ENCODE assay signal across 8 mouse cellular contexts in genomic region chr2:164967761-164968440, GRCm38 (mm10). TPM values are rescaled to one million over a fixed set of nuclear protein-coding genes. Genes with fewer than 3 reads are reported as not detected.
DNase-seq lines count a peak whose midpoint lies in the region; ATAC-seq and TF ChIP-seq lines count a peak whose summit lies in the region.

No protein-coding gene starts in this region.

- TF ChIP-seq POLR2A in ES-Bruce4 (IDR thresholded peaks at IDR 0.05; ENCODE audit: insufficient read depth, low read length): no peak

- peak overlapping the region; percentile 37 for H3K4me3 ChIP-seq in ES-Bruce4 (ENCODE audit: low read depth, low read length)
- H3K4me3 ChIP-seq in neural tube, embryonic 14.5 days (ENCODE audit: low read depth, low read length): peak overlapping the region; percentile 52

- intact Hi-C loops in left cerebral cortex, postnatal 10 days (cut with DNase I): loop anchor here (5.0 to 10.0 kb wide), 2 partner anchors 64 to 307 kb away; partner anchors contain the start of gene Ncoa5

- 1% methylated on average over 55 of the region's 65 CpGs for WGBS in neural tube, embryonic 14.5 days

- H3K4me2 ChIP-seq in neural tube, embryonic 14.5 days (ENCODE audit: low read depth, low read length): peak overlapping the region; percentile 72

- peaks cover 25% of the 10 kb centered on the region for H3K27me3 ChIP-seq in ES-Bruce4 (ENCODE audit: control insufficient read depth, insufficient read depth, low read length, poor library complexity, severe bottlenecking)
- peaks cover 21% of the 10 kb centered on the region for H3K27me3 ChIP-seq in neural tube, embryonic 14.5 days (ENCODE audit: control insufficient read depth, insufficient read depth, low read length)

- H3K9ac ChIP-seq in ES-Bruce4 (ENCODE audit: low read depth, poor library complexity, severe bottlenecking): 0 out of 2 replicates have a peak overlapping the region, but pooled peaks have one; percentile 4
- peak overlapping the region; percentile 69 for H3K9ac ChIP-seq in neural tube, embryonic 14.5 days (replicated peaks; ENCODE audit: low read depth, low read length)

- no peak for TF ChIP-seq EP300 in ES-Bruce4 (IDR thresholded peaks at IDR 0.05; ENCODE audit: insufficient read depth, low read depth, low read length)

- no peak overlapping the region for H3K27ac ChIP-seq in ES-Bruce4 (ENCODE audit: insufficient read depth, low read length)
- H3K27ac ChIP-seq in neural tube, embryonic 14.5 days (ENCODE audit: low read depth, low read length): peak overlapping the region; percentile 83

- H3K36me3 ChIP-seq in ES-Bruce4 (ENCODE audit: control insufficient read depth, insufficient read depth, low read length, poor library complexity, severe bottlenecking): no peaks in the 10 kb centered on the region
- no peaks in the 10 kb centered on the region for H3K36me3 ChIP-seq in neural tube, embryonic 14.5 days (ENCODE audit: control insufficient read depth, insufficient read depth, low read length)

- no peaks in the 10 kb centered on the region for H3K4me1 ChIP-seq in ES-Bruce4 (ENCODE audit: control insufficient read depth, insufficient read depth, low read length)
- peaks cover 41% of the 10 kb centered on the region for H3K4me1 ChIP-seq in neural tube, embryonic 14.5 days (ENCODE audit: control insufficient read depth, insufficient read depth, low read length)

- no peaks in the 10 kb centered on the region for H3K9me3 ChIP-seq in ES-Bruce4 (replicated peaks; ENCODE audit: control insufficient read depth, insufficient read depth, low read length, poor library complexity, severe bottlenecking)
- no peaks in the 10 kb centered on the region for H3K9me3 ChIP-seq in neural tube, embryonic 14.5 days (ENCODE audit: control insufficient read depth, low read length)

- peak; percentile 77 for ATAC-seq in cerebellum, adult (ENCODE audit: insufficient number of reproducible peaks, low FRiP score, low TSS enrichment)
- ATAC-seq in frontal cortex, adult (ENCODE audit: low TSS enrichment): peak; percentile 53
- peak; percentile 70 for ATAC-seq in neural tube, embryonic 14.5 days (ENCODE audit: low read depth)

- TF ChIP-seq CTCF in ES-Bruce4 (IDR thresholded peaks at IDR 0.05; ENCODE audit: low read depth, low read length): no peak

- peak; percentile 59 to 78 for DNase-seq in left cerebral cortex, postnatal 10 days (ENCODE audit: extremely low spot score in 1 of 2, low spot score in 2 of 2)
- DNase-seq in thymus, postnatal 36 days: no peak
- no peak for DNase-seq in spleen, postnatal 14 days (ENCODE audit: low spot score in 2 of 2)
- DNase-seq in heart, postnatal 4 days: no peak

RNA-seq across cellular contexts. Expression of gene Slc12a5, which starts 7.3 kb away (rescaled TPM):
- 1.6 and 1.9 TPM in 2 replicates for polyA plus RNA-seq in ES-Bruce4 (2011; ENCODE audit: insufficient read depth, insufficient read length, low read depth, missing spikeins)
- total RNA-seq in left cerebral cortex, postnatal 10 days (2021): 100 to 1,000 TPM; 350 to 355 TPM
- polyA plus RNA-seq in neural tube, embryonic 14.5 days (2014; fragmentation: Nextera tagmentation; extraction: Ambion mirVana): 51.5 and 68.8 TPM in 2 replicates
- 1 to 10 TPM in 1 of 2 experiments, under 1 TPM in 1; 0.90 to 1.1 TPM for total RNA-seq in heart, postnatal 4 days (2021)

RNA-seq across cellular contexts. Expression of gene Mmp9, which starts 27.3 kb away (rescaled TPM):
- polyA plus RNA-seq in ES-Bruce4 (2011; ENCODE audit: insufficient read depth, insufficient read length, low read depth, missing spikeins): 5.8 and 6.2 TPM in 2 replicates
- 1 to 10 TPM; 2.9 to 3.4 TPM for total RNA-seq in left cerebral cortex, postnatal 10 days (2021)
- 13.8 and 22.2 TPM in 2 replicates for polyA plus RNA-seq in neural tube, embryonic 14.5 days (2014; fragmentation: Nextera tagmentation; extraction: Ambion mirVana)
- under 1 TPM; 0.48 to 0.63 TPM for total RNA-seq in heart, postnatal 4 days (2021)

RNA-seq across cellular contexts. Expression of gene Zfp335, which starts 56.3 kb away (rescaled TPM):
- polyA plus RNA-seq in ES-Bruce4 (2011; ENCODE audit: insufficient read depth, insufficient read length, low read depth, missing spikeins): 9.1 and 10.6 TPM in 2 replicates
- 10 to 100 TPM; 22.7 to 24.4 TPM for total RNA-seq in left cerebral cortex, postnatal 10 days (2021)
- 14.3 and 14.5 TPM in 2 replicates for polyA plus RNA-seq in neural tube, embryonic 14.5 days (2014; fragmentation: Nextera tagmentation; extraction: Ambion mirVana)
- total RNA-seq in heart, postnatal 4 days (2021): 10 to 100 TPM; 14.7 to 15.8 TPM

Comparison
In these comparisons a context has a peak if more than half of its experiments do, and no peak if none do; other contexts are left out.
1. DNase-seq: peak in left cerebral cortex, postnatal 10 days (2 of 2); none in thymus, postnatal 36 days (0 of 2), spleen, postnatal 14 days (0 of 2) and heart, postnatal 4 days (single experiment).
2. RNA of gene Slc12a5, which starts 7.3 kb away (total RNA-seq): 350 to 355 TPM in left cerebral cortex, postnatal 10 days; 0.90 to 1.1 TPM in heart, postnatal 4 days; every median in the first group is over 100 times any median in the second.
3. Peak in every context shown above with its lines, with median percentiles within 50 percentile points of each other: ATAC-seq.